Mouse (Mus musculus) limb, embryonic 10.5 days (tissue): Measurements from ENCODE around the gene Trappc12. TPM values are rescaled to one million over a fixed set of nuclear protein-coding genes. Genes with fewer than 3 reads are reported as not detected.

Source experiments
- DNase-seq: peaks from one replicate; pipeline ENCODE4 v3.0.0-alpha.2; 2017; ENCODE audit warnings: low spot score
- H3K27ac ChIP-seq: fragments of 300-500 bp; sonication (generic); 2 replicates; pipeline ENCODE4 v1.5.1; 2016; ENCODE audit warnings: mild to moderate bottlenecking
- H3K27me3 ChIP-seq: fragments of 300-500 bp; sonication (generic); 2 replicates; pipeline ENCODE4 v1.6.1; 2016; ENCODE audit warnings: low read depth, mild to moderate bottlenecking; ENCODE audit not compliant: poor library complexity, severe bottlenecking
- H3K36me3 ChIP-seq: fragments of 300-500 bp; sonication (generic); 2 replicates; pipeline ENCODE4 v1.6.1; 2016; ENCODE audit warnings: mild to moderate bottlenecking, moderate library complexity
- H3K4me1 ChIP-seq: fragments of 300-500 bp; sonication (generic); 2 replicates; pipeline ENCODE4 v1.6.1; 2016
- H3K4me3 ChIP-seq: fragments of 300-500 bp; sonication (generic); 2 replicates; pipeline ENCODE4 v1.5.1; 2016; ENCODE audit warnings: mild to moderate bottlenecking, moderate library complexity
- H3K9me3 ChIP-seq: fragments of 300-500 bp; sonication (generic); replicated peaks from 2 replicates; pipeline ENCODE4 v1.6.1; 2016; ENCODE audit warnings: mild to moderate bottlenecking
- WGBS: fragments of 180-500 bp; shearing (Covaris S2); methylation state at CpG from one replicate; pipeline ENCODE4 v1.1.7; 2016; 5-methylcytosine and 5-hydroxymethylcytosine counted together
- polyA plus RNA-seq: library from polyadenylated mRNA; unstranded; fragments of >200 nt; fragmentation: Nextera tagmentation; extraction: Ambion mirVana; gene quantifications from 2 replicates; pipeline ENCODE4 v1.2.1, GENCODE M21; 2016

Gene Trappc12
- polyA plus RNA-seq, 1 experiment from 2014 or later: 37.9 TPM

GRCm38 (mm10) chr12:28724366-28724765 lies 25.9 kb downstream of the Trappc12 start:
- WGBS: 82% methylated on average over 3 of the region's 3 CpGs
- no peaks in the 10 kb centered on the region for H3K4me1 ChIP-seq
- H3K9me3 ChIP-seq: no peaks in the 10 kb centered on the region
- H3K36me3 ChIP-seq: peaks cover 45% of the 10 kb centered on the region
- H3K27me3 ChIP-seq: no peaks in the 10 kb centered on the region
- no peak overlapping the region for H3K27ac ChIP-seq
- H3K4me3 ChIP-seq: no peak overlapping the region
- no peak for DNase-seq

- DNase-seq: no peak
- Histone ChIP-seq H3K27me3 (no peaks in the 10 kb centered on the region), H3K36me3 (peaks cover 54% of the 10 kb centered on the region), H3K9me3 (no peaks in the 10 kb centered on the region), H3K27ac (no peak overlapping the region), H3K4me3 (no peak overlapping the region), H3K4me1 (no peaks in the 10 kb centered on the region)
- WGBS: 94% methylated on average over 2 of the region's 2 CpGs
Measured at GRCm38 (mm10) chr12:28718106-28718505, 32.2 kb downstream of the Trappc12 start.

GRCm38 (mm10) chr12:28717066-28717465 lies 33.2 kb downstream of the Trappc12 start:
- Histone ChIP-seq H3K27me3 (no peaks in the 10 kb centered on the region), H3K27ac (no peak overlapping the region), H3K9me3 (no peaks in the 10 kb centered on the region), H3K4me3 (no peak overlapping the region), H3K36me3 (peaks cover 59% of the 10 kb centered on the region), H3K4me1 (no peaks in the 10 kb centered on the region)
- 83% methylated on average over 2 of the region's 2 CpGs for whole genome bisulfite sequencing
- no peak for DNase-seq

- 93% methylated on average over 24 of the region's 24 CpGs for WGBS
- Histone ChIP-seq H3K27ac (no peak overlapping the region), H3K4me1 (no peaks in the 10 kb centered on the region), H3K4me3 (no peak overlapping the region), H3K27me3 (no peaks in the 10 kb centered on the region), H3K36me3 (peaks cover 59% of the 10 kb centered on the region), H3K9me3 (no peaks in the 10 kb centered on the region)
- no peak for DNase-seq
Measured at GRCm38 (mm10) chr12:28714822-28715632, 35.2 kb downstream of the Trappc12 start.

GRCm38 (mm10) chr12:28710566-28711185 lies 39.6 kb downstream of the Trappc12 start:
- H3K4me1 ChIP-seq: 0 out of 2 replicates have a peak, but pooled peaks cover under 1% of the 10 kb centered on the region
- H3K9me3 ChIP-seq: no peaks in the 10 kb centered on the region
- H3K36me3 ChIP-seq: peaks cover 50% of the 10 kb centered on the region
- 80% methylated on average over 22 of the region's 22 CpGs for WGBS
- H3K27me3 ChIP-seq: no peaks in the 10 kb centered on the region
- no peak overlapping the region for H3K27ac ChIP-seq
- DNase-seq: no peak
- H3K4me3 ChIP-seq: no peak overlapping the region

- H3K4me1 ChIP-seq: peaks cover 17% of the 10 kb centered on the region
- no peak overlapping the region for H3K27ac ChIP-seq
- H3K27me3 ChIP-seq: no peaks in the 10 kb centered on the region
- H3K4me3 ChIP-seq: no peak overlapping the region
- WGBS: 88% methylated on average over 4 of the region's 4 CpGs
- H3K36me3 ChIP-seq: peaks cover 46% of the 10 kb centered on the region
- no peak for DNase-seq
- no peaks in the 10 kb centered on the region for H3K9me3 ChIP-seq
Measured at GRCm38 (mm10) chr12:28708154-28708553, 42.1 kb downstream of the Trappc12 start.

GRCm38 (mm10) chr12:28705204-28705603 lies 45.1 kb downstream of the Trappc12 start:
- 90% methylated on average over 6 of the region's 6 CpGs for WGBS
- H3K9me3 ChIP-seq: no peaks in the 10 kb centered on the region
- H3K27ac ChIP-seq: peak overlapping the region; percentile 53; the same call in 1 of the 2 replicates
- no peak overlapping the region for H3K4me3 ChIP-seq
- no peaks in the 10 kb centered on the region for H3K27me3 ChIP-seq
- peaks cover 24% of the 10 kb centered on the region for H3K36me3 ChIP-seq
- DNase-seq: no peak
- peaks cover 26% of the 10 kb centered on the region for H3K4me1 ChIP-seq

- peak overlapping the region; percentile 53 for H3K27ac ChIP-seq
- H3K4me1 ChIP-seq: peaks cover 31% of the 10 kb centered on the region
- no peaks in the 10 kb centered on the region for H3K27me3 ChIP-seq
- WGBS: 6% methylated on average over 12 of the region's 12 CpGs
- no peaks in the 10 kb centered on the region for H3K9me3 ChIP-seq
- peak; percentile 39 for DNase-seq
- H3K36me3 ChIP-seq: peaks cover 16% of the 10 kb centered on the region
- no peak overlapping the region for H3K4me3 ChIP-seq
Measured at GRCm38 (mm10) chr12:28704381-28704780, 45.9 kb downstream of the Trappc12 start.

GRCm38 (mm10) chr12:28701302-28701701 lies 49.0 kb downstream of the Trappc12 start:
- DNase-seq: no peak
- Histone ChIP-seq H3K36me3 (peaks cover 20% of the 10 kb centered on the region), H3K9me3 (no peaks in the 10 kb centered on the region), H3K4me3 (no peak overlapping the region), H3K4me1 (peaks cover 31% of the 10 kb centered on the region), H3K27ac (0 out of 2 replicates have a peak overlapping the region, but pooled peaks have one; percentile 14), H3K27me3 (no peaks in the 10 kb centered on the region)
- 88% methylated on average over 11 of the region's 11 CpGs for WGBS

GRCm38 (mm10) chr12:28700561-28701025 lies 49.7 kb downstream of the Trappc12 start:
- no peak for DNase-seq
- Histone ChIP-seq H3K4me1 (peaks cover 30% of the 10 kb centered on the region), H3K9me3 (no peaks in the 10 kb centered on the region), H3K27ac (peak overlapping the region; percentile 79; the same call in 1 of the 2 replicates), H3K27me3 (no peaks in the 10 kb centered on the region), H3K4me3 (no peak overlapping the region), H3K36me3 (peaks cover 22% of the 10 kb centered on the region)
- 80% methylated on average over 19 of the region's 19 CpGs for WGBS

- peak overlapping the region; percentile 79 for H3K27ac ChIP-seq
- no peak overlapping the region for H3K4me3 ChIP-seq
- peaks cover 25% of the 10 kb centered on the region for H3K36me3 ChIP-seq
- 41% methylated on average over 3 of the region's 3 CpGs for WGBS
- no peaks in the 10 kb centered on the region for H3K27me3 ChIP-seq
- peaks cover 25% of the 10 kb centered on the region for H3K4me1 ChIP-seq
- H3K9me3 ChIP-seq: no peaks in the 10 kb centered on the region
- peak; percentile 37 for DNase-seq
Measured at GRCm38 (mm10) chr12:28700101-28700511, 50.2 kb downstream of the Trappc12 start.

GRCm38 (mm10) chr12:28699656-28700055 lies 50.6 kb downstream of the Trappc12 start:
- Histone ChIP-seq H3K9me3 (no peaks in the 10 kb centered on the region), H3K27me3 (no peaks in the 10 kb centered on the region), H3K36me3 (peaks cover 29% of the 10 kb centered on the region), H3K4me1 (peaks cover 20% of the 10 kb centered on the region), H3K4me3 (no peak overlapping the region), H3K27ac (peak overlapping the region; percentile 79)
- peak; percentile 78 for DNase-seq
- 12% methylated on average over 6 of the region's 6 CpGs for WGBS

GRCm38 (mm10) chr12:28699086-28699485 lies 51.2 kb downstream of the Trappc12 start:
- peaks cover 34% of the 10 kb centered on the region for H3K36me3 ChIP-seq
- peaks cover 18% of the 10 kb centered on the region for H3K4me1 ChIP-seq
- no peak overlapping the region for H3K27ac ChIP-seq
- no peak overlapping the region for H3K4me3 ChIP-seq
- H3K27me3 ChIP-seq: no peaks in the 10 kb centered on the region
- 81% methylated on average over 5 of the region's 5 CpGs for WGBS
- H3K9me3 ChIP-seq: no peaks in the 10 kb centered on the region
- no peak for DNase-seq
